Mouse (Mus musculus): ENCODE data around the gene Pmf1. TPM values are rescaled to one million over a fixed set of nuclear protein-coding genes. Genes with fewer than 3 reads are reported as not detected.

Pmf1 gene
- polyA plus RNA-seq, 1 experiment from 2014 or later: 136 TPM

DNA sequence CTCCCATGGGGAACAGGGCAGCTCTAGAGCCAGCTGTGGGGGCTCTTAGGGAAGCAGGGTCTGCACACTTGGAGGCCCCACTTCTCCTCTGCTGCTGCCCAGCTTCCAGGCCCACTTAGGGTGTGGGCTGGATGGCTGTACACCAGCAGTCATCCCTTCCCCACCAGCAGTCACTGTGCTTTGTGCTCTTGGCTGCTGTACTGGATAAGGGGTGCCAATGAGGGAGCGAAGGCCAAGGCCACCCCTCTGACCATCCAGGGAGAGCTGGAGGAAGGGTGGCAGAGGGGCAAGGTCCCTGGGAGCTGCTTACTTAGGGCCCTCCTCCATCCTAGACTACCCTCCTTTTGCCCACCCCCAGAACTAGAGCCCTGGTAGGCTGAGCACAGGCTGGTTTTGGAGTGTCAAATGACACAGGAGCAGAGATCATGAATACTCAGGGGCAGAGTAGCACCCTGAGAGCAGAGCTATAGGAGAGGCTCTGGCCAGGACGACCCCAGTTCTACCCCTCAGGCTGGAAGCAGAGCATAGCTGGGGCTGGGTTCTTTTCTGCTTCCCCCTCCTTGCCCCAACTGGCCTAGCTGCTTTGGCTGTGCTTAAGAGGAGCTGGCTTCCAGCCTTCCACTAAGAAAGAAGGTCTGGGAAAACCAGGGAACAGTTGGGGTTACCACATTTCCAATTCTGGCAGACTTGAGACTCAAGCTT lies 48.4 kb downstream of the Pmf1 start:
- H3K9me3 ChIP-seq (ENCODE audit: control insufficient read depth, low read depth, low read length): no peaks in the 10 kb centered on the region
- no peak overlapping the region for H3K9ac ChIP-seq (replicated peaks; ENCODE audit: low read depth, low read length)
- ATAC-seq (ENCODE audit: insufficient number of reproducible peaks, insufficient read depth, low FRiP score, low read depth): no peak
- peaks cover 53% of the 10 kb centered on the region for H3K36me3 ChIP-seq (ENCODE audit: control insufficient read depth, insufficient read depth, low read length)
- H3K4me2 ChIP-seq (replicated peaks; ENCODE audit: low read depth, low read length): no peak overlapping the region
- H3K27ac ChIP-seq (ENCODE audit: low read length): no peak overlapping the region
- peaks cover 6% of the 10 kb centered on the region; the same call in 1 of the 2 replicates for H3K27me3 ChIP-seq (ENCODE audit: control insufficient read depth, insufficient read depth, low read length)
- no peak overlapping the region for H3K4me3 ChIP-seq (ENCODE audit: low read depth, low read length)
- peaks cover 6% of the 10 kb centered on the region; the same call in 1 of the 2 replicates for H3K4me1 ChIP-seq (ENCODE audit: control insufficient read depth, insufficient read depth, low read length)
- WGBS: 88% methylated on average over 2 of the region's 2 CpGs

DNA sequence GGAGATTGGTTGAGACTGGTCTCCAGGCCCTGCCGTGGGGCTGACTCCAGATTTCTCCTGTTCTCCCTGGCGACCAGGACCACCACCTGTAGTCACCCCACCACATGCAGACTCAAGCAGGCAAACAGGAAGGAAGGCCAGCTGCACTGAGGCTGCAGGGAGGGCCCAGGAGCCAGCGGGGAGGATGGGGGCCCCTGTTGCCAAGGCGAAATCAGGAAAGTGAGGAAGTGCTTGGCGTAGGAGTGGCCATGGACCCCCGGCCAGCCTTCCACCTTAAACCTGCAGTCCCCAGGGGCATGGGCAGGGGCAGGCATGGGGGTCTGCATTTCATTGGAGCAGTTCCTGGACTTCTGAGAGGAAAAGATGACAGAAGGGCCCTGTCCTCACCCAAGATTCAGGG lies 49.0 kb downstream of the Pmf1 start:
- H3K36me3 ChIP-seq (ENCODE audit: control insufficient read depth, insufficient read depth, low read length): peaks cover 58% of the 10 kb centered on the region
- no peak overlapping the region for H3K9ac ChIP-seq (replicated peaks; ENCODE audit: low read depth, low read length)
- H3K9me3 ChIP-seq (ENCODE audit: control insufficient read depth, low read depth, low read length): no peaks in the 10 kb centered on the region
- H3K27ac ChIP-seq (ENCODE audit: low read length): no peak overlapping the region
- H3K4me1 ChIP-seq (ENCODE audit: control insufficient read depth, insufficient read depth, low read length): peaks cover 6% of the 10 kb centered on the region; the same call in 1 of the 2 replicates
- no peak overlapping the region for H3K4me2 ChIP-seq (replicated peaks; ENCODE audit: low read depth, low read length)
- peaks cover 6% of the 10 kb centered on the region; the same call in 1 of the 2 replicates for H3K27me3 ChIP-seq (ENCODE audit: control insufficient read depth, insufficient read depth, low read length)
- ATAC-seq (ENCODE audit: insufficient number of reproducible peaks, insufficient read depth, low FRiP score, low read depth): no peak
- 74% methylated on average over 6 of the region's 6 CpGs for WGBS
- H3K4me3 ChIP-seq (ENCODE audit: low read depth, low read length): no peak overlapping the region

DNA sequence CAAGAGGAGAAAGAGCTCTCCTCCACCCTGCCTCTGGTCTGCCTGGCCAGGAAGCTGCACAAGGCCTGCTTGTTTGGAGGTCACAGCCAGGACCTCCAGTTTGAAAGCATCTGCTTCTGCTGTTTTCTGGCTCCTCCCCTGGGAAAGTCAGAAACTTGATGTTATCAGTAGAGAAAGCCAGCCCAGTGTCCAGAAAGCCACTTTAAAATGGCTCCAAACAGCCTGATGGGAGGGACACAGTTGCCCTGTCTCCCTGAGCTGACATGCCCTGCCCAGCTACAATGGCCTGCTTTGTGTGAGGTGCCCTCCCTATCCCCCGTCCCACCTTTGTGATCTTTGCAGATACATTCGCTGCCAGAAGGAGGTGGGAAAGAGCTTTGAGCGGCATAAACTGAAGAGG lies 50.1 kb downstream of the Pmf1 start:
- Histone ChIP-seq H3K27me3 (ENCODE audit: control insufficient read depth, insufficient read depth, low read length) (no peaks in the 10 kb centered on the region), H3K4me3 (ENCODE audit: low read depth, low read length) (no peak overlapping the region), H3K36me3 (ENCODE audit: control insufficient read depth, insufficient read depth, low read length) (peaks cover 69% of the 10 kb centered on the region), H3K4me1 (ENCODE audit: control insufficient read depth, insufficient read depth, low read length) (peaks cover 6% of the 10 kb centered on the region; the same call in 1 of the 2 replicates), H3K4me2 (replicated peaks; ENCODE audit: low read depth, low read length) (no peak overlapping the region), H3K27ac (ENCODE audit: low read length) (peak overlapping the region; percentile 11; the same call in 1 of the 2 replicates), H3K9ac (replicated peaks; ENCODE audit: low read depth, low read length) (no peak overlapping the region), H3K9me3 (ENCODE audit: control insufficient read depth, low read depth, low read length) (no peaks in the 10 kb centered on the region)
- ATAC-seq (ENCODE audit: insufficient number of reproducible peaks, insufficient read depth, low FRiP score, low read depth): no peak
- 69% methylated on average over 3 of the region's 3 CpGs for WGBS

DNA sequence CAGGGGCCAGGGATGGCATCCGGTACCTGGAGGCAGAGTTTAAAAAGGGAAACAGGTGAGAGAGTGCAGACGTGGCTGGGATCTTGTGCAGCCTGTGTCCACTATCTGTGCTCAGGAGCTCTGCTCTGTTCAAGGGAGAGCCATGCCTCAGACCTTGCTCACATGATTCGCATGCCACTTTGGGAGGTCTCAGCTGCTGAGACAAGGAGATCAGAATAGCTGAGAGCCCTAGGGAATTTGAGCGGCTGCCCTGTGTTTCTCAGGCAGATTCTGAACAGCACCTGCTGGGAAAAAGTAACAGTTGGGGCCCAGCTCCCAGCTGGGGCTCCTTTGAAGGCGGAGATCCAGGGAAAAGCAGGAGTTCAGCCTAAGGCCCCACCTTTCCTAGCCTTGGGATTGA lies 50.5 kb downstream of the Pmf1 start:
- WGBS: 77% methylated on average over 5 of the region's 5 CpGs
- Histone ChIP-seq H3K4me3 (ENCODE audit: low read depth, low read length) (no peak overlapping the region), H3K4me1 (ENCODE audit: control insufficient read depth, insufficient read depth, low read length) (peaks cover 2% of the 10 kb centered on the region; the same call in 1 of the 2 replicates), H3K27ac (ENCODE audit: low read length) (peak overlapping the region; percentile 11; the same call in 1 of the 2 replicates), H3K9me3 (ENCODE audit: control insufficient read depth, low read depth, low read length) (no peaks in the 10 kb centered on the region), H3K9ac (replicated peaks; ENCODE audit: low read depth, low read length) (no peak overlapping the region), H3K27me3 (ENCODE audit: control insufficient read depth, insufficient read depth, low read length) (no peaks in the 10 kb centered on the region), H3K4me2 (replicated peaks; ENCODE audit: low read depth, low read length) (no peak overlapping the region), H3K36me3 (ENCODE audit: control insufficient read depth, insufficient read depth, low read length) (peaks cover 73% of the 10 kb centered on the region)
- no peak for ATAC-seq (ENCODE audit: insufficient number of reproducible peaks, insufficient read depth, low FRiP score, low read depth)

DNA sequence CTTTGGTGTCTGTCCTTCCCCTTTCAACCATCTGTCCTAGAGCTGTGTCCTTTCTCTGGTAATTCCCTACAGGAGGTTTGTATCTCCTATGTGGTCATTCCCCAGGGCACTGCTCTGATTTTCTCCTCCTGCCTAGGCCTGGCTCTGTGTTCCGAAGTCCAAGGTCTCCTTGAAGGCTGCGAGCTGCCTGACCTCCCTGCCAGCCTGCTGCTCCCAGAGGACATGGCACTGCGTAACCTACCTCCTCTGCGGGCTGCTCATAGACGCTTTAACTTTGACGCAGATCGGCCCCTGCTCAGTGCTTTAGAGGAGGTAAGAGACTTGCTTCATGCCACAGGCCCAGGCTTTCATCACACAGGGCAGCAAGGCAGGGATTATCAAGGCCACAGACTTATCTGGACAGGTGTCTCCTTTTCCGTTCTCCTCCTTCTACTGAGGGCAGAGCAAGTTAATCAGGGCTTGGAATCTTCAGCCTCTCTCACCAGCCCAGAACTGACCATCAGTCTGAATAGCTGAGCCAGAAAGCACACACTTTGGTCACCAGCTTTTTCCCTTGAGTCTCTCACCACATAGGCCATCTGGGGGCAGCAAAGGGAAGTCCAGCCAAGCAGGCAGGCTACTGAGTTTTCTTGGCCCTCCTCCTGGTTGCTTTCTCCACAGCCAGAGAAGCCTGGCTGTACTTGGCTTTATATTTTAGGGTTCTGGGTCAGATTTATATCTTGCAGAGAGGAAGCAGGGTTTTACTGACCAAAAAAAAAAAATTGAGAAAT lies 55.5 kb downstream of the Pmf1 start:
- Histone ChIP-seq H3K27ac (ENCODE audit: low read length) (no peak overlapping the region), H3K9me3 (ENCODE audit: control insufficient read depth, low read depth, low read length) (no peaks in the 10 kb centered on the region), H3K4me3 (ENCODE audit: low read depth, low read length) (no peak overlapping the region), H3K27me3 (ENCODE audit: control insufficient read depth, insufficient read depth, low read length) (no peaks in the 10 kb centered on the region), H3K36me3 (ENCODE audit: control insufficient read depth, insufficient read depth, low read length) (peaks cover 95% of the 10 kb centered on the region), H3K9ac (replicated peaks; ENCODE audit: low read depth, low read length) (no peak overlapping the region), H3K4me2 (replicated peaks; ENCODE audit: low read depth, low read length) (no peak overlapping the region), H3K4me1 (ENCODE audit: control insufficient read depth, insufficient read depth, low read length) (no peaks in the 10 kb centered on the region)
- 91% methylated on average over 8 of the region's 8 CpGs for WGBS
- ATAC-seq (ENCODE audit: insufficient number of reproducible peaks, insufficient read depth, low FRiP score, low read depth): no peak

DNA sequence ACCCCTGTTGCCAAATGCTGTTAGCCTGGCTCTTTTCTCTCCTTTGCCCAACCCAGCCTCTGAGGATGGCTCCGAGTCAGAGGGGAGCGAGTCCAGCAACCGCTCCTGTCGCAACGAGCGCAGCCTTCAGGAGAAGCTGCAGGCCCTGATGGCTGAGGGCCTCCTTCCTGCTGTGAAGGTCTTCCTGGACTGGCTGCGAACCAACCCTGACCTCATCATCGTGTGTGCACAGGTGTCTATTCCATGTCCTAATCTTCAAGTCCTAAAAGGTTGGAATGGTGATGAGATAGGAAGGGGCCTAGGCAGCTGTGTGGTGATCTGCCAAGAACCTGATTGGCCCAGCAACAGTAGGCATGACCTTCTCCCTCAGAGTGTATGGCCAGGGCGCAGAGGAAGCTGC lies 57.2 kb downstream of the Pmf1 start:
- Histone ChIP-seq H3K9ac (replicated peaks; ENCODE audit: low read depth, low read length) (no peak overlapping the region), H3K4me2 (replicated peaks; ENCODE audit: low read depth, low read length) (no peak overlapping the region), H3K4me1 (ENCODE audit: control insufficient read depth, insufficient read depth, low read length) (no peaks in the 10 kb centered on the region), H3K4me3 (ENCODE audit: low read depth, low read length) (no peak overlapping the region), H3K36me3 (ENCODE audit: control insufficient read depth, insufficient read depth, low read length) (peaks cover 94% of the 10 kb centered on the region), H3K27me3 (ENCODE audit: control insufficient read depth, insufficient read depth, low read length) (no peaks in the 10 kb centered on the region), H3K27ac (ENCODE audit: low read length) (no peak overlapping the region), H3K9me3 (ENCODE audit: control insufficient read depth, low read depth, low read length) (no peaks in the 10 kb centered on the region)
- no peak for ATAC-seq (ENCODE audit: insufficient number of reproducible peaks, insufficient read depth, low FRiP score, low read depth)
- 90% methylated on average over 9 of the region's 9 CpGs for WGBS

DNA sequence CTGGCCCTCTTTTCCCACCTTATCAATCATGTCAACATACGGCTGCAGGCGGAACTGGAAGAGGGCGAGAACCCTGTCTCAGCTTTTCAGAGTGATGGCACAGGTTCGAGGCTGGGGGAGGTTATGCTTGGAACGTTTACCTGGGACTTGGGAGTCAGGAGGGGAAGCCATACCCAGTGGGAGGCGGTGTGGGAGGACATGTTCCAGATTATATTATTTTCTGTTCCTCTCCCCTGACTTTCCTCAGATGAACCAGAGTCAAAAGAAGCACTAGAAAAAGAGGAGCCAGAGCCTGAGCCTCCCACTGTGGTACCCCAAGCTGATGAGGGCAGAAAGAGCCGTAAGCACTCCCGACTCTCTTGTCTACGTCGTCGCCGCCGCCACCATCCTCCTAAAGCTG lies 59.4 kb downstream of the Pmf1 start:
- Histone ChIP-seq H3K9me3 (ENCODE audit: control insufficient read depth, low read depth, low read length) (no peaks in the 10 kb centered on the region), H3K9ac (replicated peaks; ENCODE audit: low read depth, low read length) (no peak overlapping the region), H3K27ac (ENCODE audit: low read length) (no peak overlapping the region), H3K27me3 (ENCODE audit: control insufficient read depth, insufficient read depth, low read length) (no peaks in the 10 kb centered on the region), H3K36me3 (ENCODE audit: control insufficient read depth, insufficient read depth, low read length) (peaks cover 97% of the 10 kb centered on the region), H3K4me1 (ENCODE audit: control insufficient read depth, insufficient read depth, low read length) (no peaks in the 10 kb centered on the region), H3K4me2 (replicated peaks; ENCODE audit: low read depth, low read length) (no peak overlapping the region), H3K4me3 (ENCODE audit: low read depth, low read length) (no peak overlapping the region)
- 84% methylated on average over 13 of the region's 13 CpGs for WGBS
- ATAC-seq (ENCODE audit: insufficient number of reproducible peaks, insufficient read depth, low FRiP score, low read depth): no peak

Measured in stomach, embryonic 14.5 days (tissue).